In the genomic region with DNA sequence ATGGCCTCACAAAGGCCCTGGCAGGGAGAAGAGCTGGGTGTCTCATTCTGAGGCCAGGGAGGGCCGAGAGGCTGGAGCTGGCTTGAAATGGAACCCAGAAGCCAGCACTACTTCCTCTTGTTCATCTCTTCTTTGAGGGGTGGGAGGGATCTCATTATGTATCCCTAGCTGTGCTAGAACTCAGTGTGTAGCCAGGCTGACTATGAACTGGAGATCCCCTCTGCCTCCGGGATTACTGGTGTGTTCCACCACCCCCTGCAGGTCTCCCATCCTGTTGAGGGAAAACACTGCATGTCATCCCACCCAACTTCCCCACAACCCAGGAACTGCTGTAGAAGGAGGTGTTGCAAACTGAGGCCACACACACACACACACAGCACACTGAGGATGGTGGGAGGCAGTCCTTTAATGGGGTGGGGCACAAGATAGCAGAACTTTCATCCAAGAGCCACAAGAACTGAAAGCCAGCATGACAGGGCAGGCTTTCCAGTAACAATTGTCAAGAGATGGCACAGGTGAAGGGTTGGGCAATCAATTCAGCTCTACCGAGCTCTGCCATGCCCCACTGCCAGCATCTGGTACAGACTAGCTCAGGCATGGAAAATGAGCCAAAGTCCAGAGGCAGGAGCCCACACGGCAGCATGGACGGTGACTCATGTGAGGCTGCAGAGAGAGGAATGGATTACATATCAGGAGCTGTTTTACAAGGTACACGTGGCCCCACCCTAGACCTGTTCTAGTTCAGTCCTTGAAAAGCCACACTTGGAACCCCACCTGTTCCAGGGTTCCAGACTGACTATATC, we compare ENCODE assay signal across 8 mouse cellular contexts. TPM values are rescaled to one million over a fixed set of nuclear protein-coding genes. Genes with fewer than 3 reads are reported as not detected.
DNase-seq lines count a peak whose midpoint lies in the region; ATAC-seq and TF ChIP-seq lines count a peak whose summit lies in the region.

No protein-coding gene starts in this region.

- H3K79me2 ChIP-seq in liver, adult 2 months (ENCODE audit: control insufficient read depth, insufficient read depth, low read length), result no peaks in the 10 kb centered on the region

- 27% methylated on average over 6 of the region's 6 CpGs for WGBS in liver, adult 2 months
- WGBS in limb, embryonic 11.5 days, result 66% methylated on average over 6 of the region's 6 CpGs
- 41% methylated on average over 6 of the region's 6 CpGs for WGBS in olfactory bulb, adult 2 months

- ATAC-seq in hematopoietic stem cell, adult 5-6 weeks (replicated peaks in 1 of 2; ENCODE audit: insufficient read depth in 1 of 2, low FRiP score in 2 of 2, low TSS enrichment in 1 of 2, low read depth in 1 of 2, poor library complexity in 2 of 2, severe bottlenecking in 2 of 2), result peak; percentile 9 to 33
- ATAC-seq in limb, embryonic 11.5 days (ENCODE audit: insufficient number of reproducible peaks, low FRiP score, low TSS enrichment, low read depth), result peak; percentile 24

- H3K4me2 ChIP-seq in limb, embryonic 11.5 days (ENCODE audit: low read depth, severe bottlenecking), result peak overlapping the region; percentile 90; the same call in 1 of the 2 replicates

- no peak for TF ChIP-seq POLR2A in liver, adult 2 months (IDR thresholded peaks at IDR 0.05; ENCODE audit: extremely low read depth, insufficient read depth, low read length)
- TF ChIP-seq POLR2A in olfactory bulb, adult 2 months (IDR thresholded peaks at IDR 0.05; ENCODE audit: insufficient read depth, low read depth, low read length), result no peak

- H3K9ac ChIP-seq in liver, adult 2 months (ENCODE audit: low read depth, low read length), result no peak overlapping the region
- H3K9ac ChIP-seq in limb, embryonic 11.5 days (ENCODE audit: low read length), result peak overlapping the region; percentile 77; the same call in 1 of the 2 replicates

- peaks cover 18% of the 10 kb centered on the region for H3K4me1 ChIP-seq in liver, adult 2 months (ENCODE audit: control insufficient read depth, insufficient read depth, low read length)
- peaks cover 8% of the 10 kb centered on the region for H3K4me1 ChIP-seq in limb, embryonic 11.5 days (ENCODE audit: control insufficient read depth, insufficient read depth, low read length)
- peaks cover 27% of the 10 kb centered on the region for H3K4me1 ChIP-seq in olfactory bulb, adult 2 months (ENCODE audit: control insufficient read depth, insufficient read depth, low read length)

- peak; percentile 86 for DNase-seq in liver, adult 2 months (ENCODE audit: extremely low read depth, low read depth, low spot score)
- no peak for DNase-seq in liver
- peak; percentile 38 for DNase-seq in cerebellum, adult 8-10 months
- no peak for DNase-seq in limb, embryonic 11.5 days (ENCODE audit: low spot score)
- DNase-seq in embryo, embryonic 10 days (ENCODE audit: low spot score), result no peak
- DNase-seq in left cerebral cortex, adult 11 months (ENCODE audit: low spot score), result no peak

- H3K9me3 ChIP-seq in limb, embryonic 11.5 days (ENCODE audit: control insufficient read depth, low read length), result no peaks in the 10 kb centered on the region

- peak overlapping the region; percentile 64; the same call in 1 of the 2 replicates for H3K4me3 ChIP-seq in liver, adult 2 months (ENCODE audit: insufficient read depth, low read depth, low read length)
- peak overlapping the region; percentile 57 for H3K4me3 ChIP-seq in limb, embryonic 11.5 days (ENCODE audit: low read depth, low read length)
- peak overlapping the region; percentile 84 for H3K4me3 ChIP-seq in olfactory bulb, adult 2 months (ENCODE audit: insufficient read depth, low read depth, low read length)

- no peak for TF ChIP-seq CTCF in liver, adult 2 months (IDR thresholded peaks at IDR 0.05; ENCODE audit: low read depth, low read length)
- no peak for TF ChIP-seq CTCF in olfactory bulb, adult 2 months (IDR thresholded peaks at IDR 0.05; ENCODE audit: insufficient read depth, low read depth, low read length)

- H3K27ac ChIP-seq in liver, adult 2 months (replicated peaks; ENCODE audit: insufficient read depth, low read depth, low read length), result peak overlapping the region; percentile 57
- no peak overlapping the region for H3K27ac ChIP-seq in limb, embryonic 11.5 days (replicated peaks; ENCODE audit: low read depth, low read length)
- H3K27ac ChIP-seq in olfactory bulb, adult 2 months (ENCODE audit: insufficient read depth, low read depth, low read length), result peak overlapping the region; percentile 80

- peaks cover 20% of the 10 kb centered on the region; the same call in 1 of the 2 replicates for H3K36me3 ChIP-seq in liver, adult 2 months (ENCODE audit: control insufficient read depth, insufficient read depth, low read length)
- H3K36me3 ChIP-seq in limb, embryonic 11.5 days (ENCODE audit: control insufficient read depth, insufficient read depth, low read length), result peaks cover 11% of the 10 kb centered on the region

- H3K27me3 ChIP-seq in liver, adult 2 months (ENCODE audit: control insufficient read depth, insufficient read depth, low read length), result no peaks in the 10 kb centered on the region
- no peaks in the 10 kb centered on the region for H3K27me3 ChIP-seq in limb, embryonic 11.5 days (ENCODE audit: control insufficient read depth, insufficient read depth, low read length)

RNA-seq across cellular contexts. Expression of gene BC029722, which starts 0.4 kb away (rescaled TPM):
- 5.0 and 5.5 TPM in 2 replicates for total RNA-seq in liver, adult 2 months (2014; rRNA removed)
- 23.7 and 26.9 TPM in 2 replicates for polyA plus RNA-seq in liver, adult 2 months (2012; rRNA removed)
- total RNA-seq in hematopoietic stem cell, adult 5-6 weeks (2017), result 21.0 and 27.2 TPM in 2 replicates
- 6.2 and 6.4 TPM in 2 replicates for polyA plus RNA-seq in limb, embryonic 11.5 days (2014; fragmentation: Nextera tagmentation; extraction: Ambion mirVana)
- polyA plus RNA-seq in olfactory bulb, adult 2 months (2012; ENCODE audit: insufficient read depth, insufficient read length, low replicate concordance, missing spikeins), result not detected in 2 replicates

RNA-seq across cellular contexts. Expression of gene Eif6, which starts 7.1 kb away (rescaled TPM):
- 41.0 and 49.0 TPM in 2 replicates for total RNA-seq in liver, adult 2 months (2014; rRNA removed)
- polyA plus RNA-seq in liver, adult 2 months (2012; rRNA removed), result 80.2 and 84.4 TPM in 2 replicates
- total RNA-seq in hematopoietic stem cell, adult 5-6 weeks (2017), result 32.9 and 107 TPM in 2 replicates
- polyA plus RNA-seq in limb, embryonic 11.5 days (2014; fragmentation: Nextera tagmentation; extraction: Ambion mirVana), result 201 and 215 TPM in 2 replicates
- polyA plus RNA-seq in olfactory bulb, adult 2 months (2012; ENCODE audit: insufficient read depth, insufficient read length, low replicate concordance, missing spikeins), result not detected in 2 replicates

RNA-seq across cellular contexts. Expression of gene Fam83c, which starts 15.0 kb away (rescaled TPM):
- not detected in 2 replicates for total RNA-seq in liver, adult 2 months (2014; rRNA removed)
- polyA plus RNA-seq in liver, adult 2 months (2012; rRNA removed), result not detected in 2 replicates
- not detected in 2 replicates for total RNA-seq in hematopoietic stem cell, adult 5-6 weeks (2017)
- 0.30 and 0.32 TPM in 2 replicates for polyA plus RNA-seq in limb, embryonic 11.5 days (2014; fragmentation: Nextera tagmentation; extraction: Ambion mirVana)
- not detected in 2 replicates for polyA plus RNA-seq in olfactory bulb, adult 2 months (2012; ENCODE audit: insufficient read depth, insufficient read length, low replicate concordance, missing spikeins)

RNA-seq across cellular contexts. Expression of gene Mmp24, which starts 44.5 kb away (rescaled TPM):
- total RNA-seq in liver, adult 2 months (2014; rRNA removed), result not detected in 2 replicates
- polyA plus RNA-seq in liver, adult 2 months (2012; rRNA removed), result 0.02 and 0.05 TPM in 2 replicates
- 0.10 TPM in 1 of 2 replicates, not detected in the other for total RNA-seq in hematopoietic stem cell, adult 5-6 weeks (2017)
- polyA plus RNA-seq in limb, embryonic 11.5 days (2014; fragmentation: Nextera tagmentation; extraction: Ambion mirVana), result not detected in 2 replicates
- polyA plus RNA-seq in olfactory bulb, adult 2 months (2012; ENCODE audit: insufficient read depth, insufficient read length, low replicate concordance, missing spikeins), result not detected in 2 replicates

Comparison
In these comparisons a context has a peak if more than half of its experiments do, and no peak if none do; other contexts are left out.
1. DNase-seq: peak in liver, adult 2 months (single experiment) and cerebellum, adult 8-10 months (single experiment); none in liver (single experiment), limb, embryonic 11.5 days (single experiment), embryo, embryonic 10 days (single experiment) and left cerebral cortex, adult 11 months (single experiment).
2. Peak in every context shown above with its lines, with median percentiles within 50 percentile points of each other: H3K4me3 ChIP-seq.